ENCODE assay signal across 8 mouse cellular contexts in genomic region chr3:138741649-138742565, GRCm38 (mm10). TPM values are rescaled to one million over a fixed set of nuclear protein-coding genes. Genes with fewer than 3 reads are reported as not detected.
A peak's percentile ranks its signal among the peaks of the same experiment; 100 is the strongest.
DNase-seq lines count a peak whose midpoint lies in the region; ATAC-seq and TF ChIP-seq lines count a peak whose summit lies in the region.

TSS of gene Tspan5 (plus strand) at chr3:138742195.

- DNase-seq in CD4-positive, CD25-positive, alpha-beta regulatory T cell, adult 2 months (ENCODE audit: low read depth, low spot score) = peak; percentile 87
- DNase-seq in brain, embryonic 14.5 days (ENCODE audit: low read depth) = peak; percentile 94
- peak; percentile 89 for DNase-seq in forebrain, embryonic 11.5 days (ENCODE audit: low spot score)
- DNase-seq in kidney, postnatal 10 days = peak; percentile 91
- DNase-seq in neural tube, embryonic 11.5 days (ENCODE audit: low spot score) = peak; percentile 89

- H3K9me3 ChIP-seq in forebrain, embryonic 11.5 days (ENCODE audit: control insufficient read depth, low read length) = no peaks in the 10 kb centered on the region
- no peaks in the 10 kb centered on the region for H3K9me3 ChIP-seq in heart, embryonic 14.5 days (ENCODE audit: control insufficient read depth, low read length)
- no peaks in the 10 kb centered on the region for H3K9me3 ChIP-seq in liver, embryonic 15.5 days (replicated peaks)
- H3K9me3 ChIP-seq in neural tube, embryonic 11.5 days (ENCODE audit: control insufficient read depth, low read length) = no peaks in the 10 kb centered on the region
- no peaks in the 10 kb centered on the region for H3K9me3 ChIP-seq in stomach, embryonic 16.5 days (replicated peaks; ENCODE audit: control insufficient read depth, low read length)

- H3K4me3 ChIP-seq in forebrain, embryonic 11.5 days (ENCODE audit: low read depth, low read length) = peak within 1 kb of the TSS; percentile 75
- peak within 1 kb of the TSS; percentile 82 to 86 for H3K4me3 ChIP-seq in heart, embryonic 14.5 days (ENCODE audit: control insufficient read depth in 1 of 2, insufficient read depth in 1 of 2, low read depth in 1 of 2, low read length in 2 of 2)
- peak within 1 kb of the TSS; percentile 68 for H3K4me3 ChIP-seq in liver, embryonic 15.5 days (replicated peaks)
- peak within 1 kb of the TSS; percentile 80 for H3K4me3 ChIP-seq in neural tube, embryonic 11.5 days (ENCODE audit: low read depth, low read length)
- peak within 1 kb of the TSS; percentile 82 for H3K4me3 ChIP-seq in stomach, embryonic 16.5 days (replicated peaks; ENCODE audit: low read length)

- H3K9ac ChIP-seq in forebrain, embryonic 11.5 days (ENCODE audit: low read length) = peak within 1 kb of the TSS; percentile 86
- peak within 1 kb of the TSS; percentile 79 for H3K9ac ChIP-seq in heart, embryonic 14.5 days (ENCODE audit: low read length)
- H3K9ac ChIP-seq in liver, embryonic 15.5 days = peak within 1 kb of the TSS; percentile 59
- H3K9ac ChIP-seq in neural tube, embryonic 11.5 days (ENCODE audit: low read length) = peak within 1 kb of the TSS; percentile 92
- H3K9ac ChIP-seq in stomach, embryonic 16.5 days (ENCODE audit: low read length) = peak within 1 kb of the TSS; percentile 90

- WGBS in forebrain, embryonic 11.5 days = under 1% methylated on average over 80 of the region's 100 CpGs
- under 1% methylated on average over 88 of the region's 100 CpGs for WGBS in heart, embryonic 14.5 days
- under 1% methylated on average over 67 of the region's 100 CpGs for WGBS in liver, embryonic 15.5 days (ENCODE audit: insufficient replicate concordance)
- whole genome bisulfite sequencing in neural tube, embryonic 11.5 days = under 1% methylated on average over 70 of the region's 100 CpGs
- under 1% methylated on average over 84 of the region's 100 CpGs for WGBS in stomach, embryonic 16.5 days

- no peak for TF ChIP-seq CTCF in brain, embryonic 14.5 days (IDR thresholded peaks at IDR 0.05; ENCODE audit: borderline replicate concordance, extremely low read depth, insufficient read depth, insufficient read length)

- TF ChIP-seq POLR2A in brain, embryonic 14.5 days (IDR thresholded peaks at IDR 0.05; ENCODE audit: borderline replicate concordance, extremely low read depth, insufficient read depth, insufficient read length, poor library complexity, severe bottlenecking) = peak; percentile 77

- peaks cover 4% of the 10 kb centered on the region; the same call in 1 of the 2 replicates for H3K27me3 ChIP-seq in forebrain, embryonic 11.5 days (ENCODE audit: control insufficient read depth, insufficient read depth, low read length)
- H3K27me3 ChIP-seq in heart, embryonic 14.5 days (ENCODE audit: control insufficient read depth, insufficient read depth, low read length) = peaks cover 9% of the 10 kb centered on the region; the same call in 1 of the 2 replicates
- H3K27me3 ChIP-seq in liver, embryonic 15.5 days = peaks cover 51% of the 10 kb centered on the region
- no peaks in the 10 kb centered on the region for H3K27me3 ChIP-seq in neural tube, embryonic 11.5 days (ENCODE audit: control insufficient read depth, insufficient read depth, low read length)
- no peaks in the 10 kb centered on the region for H3K27me3 ChIP-seq in stomach, embryonic 16.5 days (ENCODE audit: control insufficient read depth, insufficient read depth, low read length)

- peak; percentile 88 for ATAC-seq in forebrain, embryonic 11.5 days (replicated peaks; ENCODE audit: low FRiP score)
- ATAC-seq in heart, embryonic 14.5 days (ENCODE audit: insufficient number of reproducible peaks, insufficient read depth, low FRiP score, low read depth) = peak; percentile 80
- peak; percentile 84 for ATAC-seq in liver, embryonic 15.5 days (ENCODE audit: insufficient read depth)
- peak; percentile 77 for ATAC-seq in neural tube, embryonic 11.5 days (ENCODE audit: insufficient read depth, low FRiP score, low TSS enrichment)
- peak; percentile 90 for ATAC-seq in stomach, embryonic 16.5 days (ENCODE audit: insufficient read depth, low FRiP score)

- peaks cover 6% of the 10 kb centered on the region; the same call in 1 of the 2 replicates for H3K4me1 ChIP-seq in forebrain, embryonic 11.5 days (replicated peaks; ENCODE audit: control insufficient read depth, insufficient read depth, low read length)
- H3K4me1 ChIP-seq in heart, embryonic 14.5 days (ENCODE audit: control insufficient read depth in 2 of 2, insufficient read depth in 2 of 2, low read length in 2 of 2) = peaks cover 12 to 16% of the 10 kb centered on the region in 2 experiments; a peak in 3 of 4 replicates
- peaks cover 23% of the 10 kb centered on the region for H3K4me1 ChIP-seq in liver, embryonic 15.5 days (replicated peaks)
- peaks cover 12% of the 10 kb centered on the region; the same call in 1 of the 2 replicates for H3K4me1 ChIP-seq in neural tube, embryonic 11.5 days (ENCODE audit: control insufficient read depth, insufficient read depth, low read length)
- H3K4me1 ChIP-seq in stomach, embryonic 16.5 days (ENCODE audit: control insufficient read depth, insufficient read depth, low read length) = peaks cover 4% of the 10 kb centered on the region

- H3K4me2 ChIP-seq in forebrain, embryonic 11.5 days (ENCODE audit: low read depth, low read length, severe bottlenecking) = peak within 1 kb of the TSS; percentile 79
- peak within 1 kb of the TSS; percentile 97 for H3K4me2 ChIP-seq in heart, embryonic 14.5 days (ENCODE audit: low read length)
- H3K4me2 ChIP-seq in liver, embryonic 15.5 days = peak within 1 kb of the TSS; percentile 94
- peak within 1 kb of the TSS; percentile 70 for H3K4me2 ChIP-seq in neural tube, embryonic 11.5 days (ENCODE audit: low read depth)
- H3K4me2 ChIP-seq in stomach, embryonic 16.5 days (ENCODE audit: low read depth, low read length) = peak within 1 kb of the TSS; percentile 98

- H3K36me3 ChIP-seq in forebrain, embryonic 11.5 days (ENCODE audit: control insufficient read depth, insufficient read depth, low read length) = no peaks in the 10 kb centered on the region
- no peaks in the 10 kb centered on the region for H3K36me3 ChIP-seq in heart, embryonic 14.5 days (ENCODE audit: control insufficient read depth, insufficient read depth, low read length)
- H3K36me3 ChIP-seq in liver, embryonic 15.5 days (replicated peaks) = no peaks in the 10 kb centered on the region
- H3K36me3 ChIP-seq in neural tube, embryonic 11.5 days (ENCODE audit: control insufficient read depth, insufficient read depth, low read length) = no peaks in the 10 kb centered on the region
- H3K36me3 ChIP-seq in stomach, embryonic 16.5 days (ENCODE audit: control insufficient read depth, insufficient read depth, low read length) = no peaks in the 10 kb centered on the region

- H3K27ac ChIP-seq in forebrain, embryonic 11.5 days (ENCODE audit: low read depth, low read length) = peak within 1 kb of the TSS; percentile 70
- H3K27ac ChIP-seq in heart, embryonic 14.5 days (replicated peaks in 1 of 2; ENCODE audit: control insufficient read depth in 1 of 2, insufficient read depth in 1 of 2, low read depth in 2 of 2, low read length in 2 of 2) = peak within 1 kb of the TSS; percentile 24 to 62; a peak in 3 of 4 replicates
- H3K27ac ChIP-seq in liver, embryonic 15.5 days (replicated peaks) = peak within 1 kb of the TSS; percentile 48; the same call in 1 of the 2 replicates
- peak within 1 kb of the TSS; percentile 93 for H3K27ac ChIP-seq in neural tube, embryonic 11.5 days (ENCODE audit: low read depth, low read length)
- H3K27ac ChIP-seq in stomach, embryonic 16.5 days (ENCODE audit: low read length) = peak within 1 kb of the TSS; percentile 77

RNA-seq across cellular contexts. Expression of gene Tspan5, which starts in this region (rescaled TPM):
- polyA plus RNA-seq in brain, embryonic 14.5 days (2012; rRNA removed) = 97.1 and 109 TPM in 2 replicates
- polyA plus RNA-seq in forebrain, embryonic 11.5 days (2014; fragmentation: Nextera tagmentation; extraction: Ambion mirVana) = 43.4 and 48.5 TPM in 2 replicates
- 16.1 and 17.4 TPM in 2 replicates for polyA plus RNA-seq in heart, embryonic 14.5 days (2014; fragmentation: Nextera tagmentation; extraction: Ambion mirVana)
- 3.0 and 3.4 TPM in 2 replicates for polyA plus RNA-seq in liver, embryonic 15.5 days (2015; fragmentation: Nextera tagmentation; extraction: Ambion mirVana)
- polyA plus RNA-seq in neural tube, embryonic 11.5 days (2014; fragmentation: Nextera tagmentation; extraction: Ambion mirVana) = 71.6 and 79.2 TPM in 2 replicates
- polyA plus RNA-seq in stomach, embryonic 16.5 days (2015; fragmentation: Nextera tagmentation; extraction: Ambion mirVana) = 31.1 and 33.7 TPM in 2 replicates

Comparison
In these comparisons a context has a peak if more than half of its experiments do, and no peak if none do; other contexts are left out.
1. Peak in every context shown above with its lines: DNase-seq, ATAC-seq, H3K4me3 ChIP-seq and H3K27ac ChIP-seq.
2. H3K27ac ChIP-seq: peak in every context shown above with its lines; median percentile 93 in neural tube, embryonic 11.5 days; 77 in stomach, embryonic 16.5 days; 70 in forebrain, embryonic 11.5 days; 48 in liver, embryonic 15.5 days; 43 in heart, embryonic 14.5 days.